Mouse (Mus musculus) limb, embryonic 11.5 days (tissue): ENCODE results near the gene Mfsd4b1. TPM values are rescaled to one million over a fixed set of nuclear protein-coding genes. Genes with fewer than 3 reads are reported as not detected.

Experiments used
- ATAC-seq: fragments of 200-750 bp; cut with Nextera tagmentation; 2 replicates; pipeline ENCODE4 v1.8.0; 2017; ENCODE audit warnings: low read depth; ENCODE audit not compliant: insufficient number of reproducible peaks, low FRiP score, low TSS enrichment
- DNase-seq: peaks from one replicate; pipeline ENCODE4 v3.0.0-alpha.2; 2015; ENCODE audit warnings: low spot score
- H3K27ac ChIP-seq: fragments of 300-500 bp; sonication (generic); replicated peaks from 2 replicates; pipeline ENCODE4 v1.5.1; 2014; ENCODE audit warnings: low read depth, mild to moderate bottlenecking, low read length
- H3K27me3 ChIP-seq: fragments of 300-500 bp; sonication (generic); 2 replicates; pipeline ENCODE4 v1.6.1; 2014; ENCODE audit warnings: mild to moderate bottlenecking, low read length, mixed read lengths; ENCODE audit not compliant: control insufficient read depth, insufficient read depth
- H3K36me3 ChIP-seq: fragments of 300-500 bp; sonication (generic); 2 replicates; pipeline ENCODE4 v1.6.1; 2014; ENCODE audit warnings: mild to moderate bottlenecking, low read length, moderate library complexity, mixed read lengths; ENCODE audit not compliant: control insufficient read depth, insufficient read depth
- H3K4me1 ChIP-seq: fragments of 300-500 bp; sonication (generic); 2 replicates; pipeline ENCODE4 v1.6.1; 2014; ENCODE audit warnings: low read length, mixed read lengths; ENCODE audit not compliant: control insufficient read depth, insufficient read depth
- H3K4me2 ChIP-seq: fragments of 300-500 bp; sonication (generic); 2 replicates; pipeline ENCODE4 v1.6.1; 2014; ENCODE audit warnings: low read depth, mild to moderate bottlenecking, moderate library complexity; ENCODE audit not compliant: severe bottlenecking
- H3K4me3 ChIP-seq: fragments of 300-500 bp; sonication (generic); 2 replicates; pipeline ENCODE4 v1.5.1; 2014; ENCODE audit warnings: low read depth, low read length
- H3K9ac ChIP-seq: fragments of 300-500 bp; sonication (generic); 2 replicates; pipeline ENCODE4 v1.6.1; 2014; ENCODE audit warnings: mild to moderate bottlenecking, low read length
- H3K9me3 ChIP-seq: fragments of 300-500 bp; sonication (generic); 2 replicates; pipeline ENCODE4 v1.6.1; 2016; ENCODE audit warnings: low read length; ENCODE audit not compliant: control insufficient read depth
- WGBS: fragments of 180-500 bp; shearing (Covaris S2); extraction: QIAGEN DNeasy Blood & Tissue Kit; methylation state at CpG from one replicate; pipeline ENCODE4 v1.1.7; 2014; 5-methylcytosine and 5-hydroxymethylcytosine counted together
- polyA plus RNA-seq: library from polyadenylated mRNA; unstranded; fragments of >200 nt; fragmentation: Nextera tagmentation; extraction: Ambion mirVana; gene quantifications from 2 replicates; pipeline ENCODE4 v1.2.1, GENCODE M21; 2014

The Mfsd4b1 gene
- polyA plus RNA-seq, 1 experiment from 2014 or later = 0.23 TPM

- 90% methylated on average over 4 of the region's 4 CpGs for WGBS
- DNase-seq (no peak), ATAC-seq (no peak)
- no peaks in the 10 kb centered on the region for H3K9me3 ChIP-seq
- no peaks in the 10 kb centered on the region for H3K36me3 ChIP-seq
- no peak overlapping the region for H3K4me2 ChIP-seq
- H3K4me3 ChIP-seq = no peak overlapping the region
- no peak overlapping the region for H3K9ac ChIP-seq
- H3K27ac ChIP-seq = no peak overlapping the region
- H3K4me1 ChIP-seq = peaks cover 9% of the 10 kb centered on the region
- H3K27me3 ChIP-seq = no peaks in the 10 kb centered on the region
Observed at GRCm38 (mm10) chr10:40007953-40008352, 17.1 kb downstream of the Mfsd4b1 start.

- WGBS = 78% methylated on average over 10 of the region's 10 CpGs
- Histone ChIP-seq H3K4me2 (no peak overlapping the region), H3K4me3 (no peak overlapping the region), H3K36me3 (no peaks in the 10 kb centered on the region), H3K4me1 (peaks cover 9% of the 10 kb centered on the region), H3K9ac (no peak overlapping the region), H3K27ac (no peak overlapping the region), H3K27me3 (no peaks in the 10 kb centered on the region), H3K9me3 (no peaks in the 10 kb centered on the region)
- DNase-seq = no peak
- no peak for ATAC-seq
Observed at GRCm38 (mm10) chr10:40006963-40007362, 18.1 kb downstream of the Mfsd4b1 start.

- H3K4me3 ChIP-seq = no peak overlapping the region
- DNase-seq = no peak
- no peak overlapping the region for H3K27ac ChIP-seq
- H3K36me3 ChIP-seq = no peaks in the 10 kb centered on the region
- H3K27me3 ChIP-seq = no peaks in the 10 kb centered on the region
- no peaks in the 10 kb centered on the region for H3K9me3 ChIP-seq
- H3K4me1 ChIP-seq = peaks cover 9% of the 10 kb centered on the region
- no peak overlapping the region for H3K4me2 ChIP-seq
- no peak overlapping the region for H3K9ac ChIP-seq
- 90% methylated on average over 2 of the region's 2 CpGs for WGBS
- no peak for ATAC-seq
Observed at GRCm38 (mm10) chr10:40000746-40001145, 24.3 kb downstream of the Mfsd4b1 start.

DNA sequence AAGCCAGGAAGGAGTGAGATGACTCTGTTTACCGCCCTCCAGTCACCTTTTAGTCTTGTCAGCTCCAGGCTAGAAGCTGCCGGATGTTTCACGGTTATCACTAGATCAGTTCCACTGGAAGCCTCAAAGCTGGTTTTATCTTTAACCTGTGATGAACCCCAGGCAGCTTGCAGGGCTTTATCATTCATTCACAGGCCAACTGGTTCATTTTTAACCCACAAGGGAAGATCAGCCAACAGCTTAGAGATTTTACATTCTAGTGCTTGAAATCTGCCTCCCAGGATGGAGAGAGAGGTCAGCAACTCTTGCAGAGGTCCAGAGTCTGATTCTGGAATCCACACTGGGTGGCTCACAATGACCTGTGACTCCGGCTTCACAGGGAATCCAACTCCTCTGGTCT is 33.9 kb downstream of the Mfsd4b1 start:
- no peak for ATAC-seq
- WGBS = 71% methylated on average over 4 of the region's 4 CpGs

DNA sequence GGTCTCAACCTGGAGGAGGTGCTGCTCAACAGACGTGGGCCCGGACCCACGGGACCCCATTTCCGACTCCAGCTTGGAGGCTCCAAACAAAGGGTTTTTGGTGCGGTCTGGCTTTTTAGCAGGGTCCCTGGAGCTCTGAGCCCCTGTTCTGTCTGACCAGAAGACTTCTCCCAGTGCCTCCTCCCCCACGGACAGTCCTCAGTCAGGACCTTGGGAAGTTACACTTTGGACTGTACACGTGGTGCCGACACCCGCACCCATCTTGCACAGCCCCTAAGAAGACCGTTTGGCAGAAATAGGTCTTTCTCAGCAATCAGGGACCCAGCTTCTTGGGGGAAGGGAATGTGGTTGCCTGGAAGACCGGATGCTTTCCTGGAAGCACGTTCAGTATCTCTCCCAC is 38.6 kb downstream of the Mfsd4b1 start, which contains the start of gene Mfsd4b5:
Mfsd4b5 (minus strand) TSS at position 181 of the 400 bp plus-strand sequence.
- ATAC-seq (no peak), DNase-seq (no peak)
- Histone ChIP-seq H3K4me2 (no peak within 1 kb of the TSS), H3K27me3 (no peaks in the 10 kb centered on the region), H3K27ac (no peak within 1 kb of the TSS), H3K4me1 (no peaks in the 10 kb centered on the region), H3K9me3 (no peaks in the 10 kb centered on the region), H3K36me3 (no peaks in the 10 kb centered on the region), H3K9ac (no peak within 1 kb of the TSS), H3K4me3 (no peak within 1 kb of the TSS)
- 91% methylated on average over 12 of the region's 12 CpGs for WGBS

More for the DNA sequence above, 33.9 kb downstream of the Mfsd4b1 start:
- H3K9ac ChIP-seq = no peak overlapping the region
- H3K27me3 ChIP-seq = no peaks in the 10 kb centered on the region
- H3K4me2 ChIP-seq = no peak overlapping the region
- H3K9me3 ChIP-seq = no peaks in the 10 kb centered on the region
- H3K27ac ChIP-seq = no peak overlapping the region
- no peak for DNase-seq
- H3K36me3 ChIP-seq = no peaks in the 10 kb centered on the region
- no peak overlapping the region for H3K4me3 ChIP-seq
- no peaks in the 10 kb centered on the region for H3K4me1 ChIP-seq

- ATAC-seq (no peak), DNase-seq (no peak)
- Histone ChIP-seq H3K36me3 (no peaks in the 10 kb centered on the region), H3K9ac (no peak overlapping the region), H3K4me1 (no peaks in the 10 kb centered on the region), H3K27ac (no peak overlapping the region), H3K9me3 (peaks cover 2% of the 10 kb centered on the region; the same call in 1 of the 2 replicates), H3K27me3 (no peaks in the 10 kb centered on the region), H3K4me2 (no peak overlapping the region), H3K4me3 (no peak overlapping the region)
- WGBS = 46% methylated on average over 5 of the region's 5 CpGs
Observed at GRCm38 (mm10) chr10:39982604-39983003, 42.5 kb downstream of the Mfsd4b1 start.

DNA sequence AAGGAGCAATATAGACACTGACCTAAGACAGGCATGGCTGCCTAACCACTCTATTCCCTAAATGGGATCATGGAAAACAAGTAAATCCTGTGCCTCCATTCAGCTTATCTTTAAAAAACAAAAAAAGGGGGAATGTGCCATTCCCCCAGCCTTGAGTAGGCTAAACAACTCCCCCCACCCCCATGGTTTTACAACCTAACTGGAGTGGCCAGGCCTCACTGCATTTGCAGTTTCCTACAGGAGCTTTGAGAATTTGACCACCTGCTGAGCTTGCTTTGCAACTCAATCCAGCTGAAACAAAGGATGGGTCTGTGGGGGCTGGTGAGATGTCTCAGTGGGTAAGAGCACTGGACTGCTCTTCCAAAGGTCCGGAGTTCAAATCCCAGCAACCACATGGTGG is 46.8 kb downstream of the Mfsd4b1 start:
- DNase-seq (no peak), ATAC-seq (no peak)
- 88% methylated on average over 1 of the region's 1 CpGs for WGBS
- Histone ChIP-seq H3K9ac (no peak overlapping the region), H3K36me3 (no peaks in the 10 kb centered on the region), H3K9me3 (peaks cover 2% of the 10 kb centered on the region; the same call in 1 of the 2 replicates), H3K27ac (no peak overlapping the region), H3K4me2 (no peak overlapping the region), H3K4me1 (no peaks in the 10 kb centered on the region), H3K27me3 (no peaks in the 10 kb centered on the region), H3K4me3 (no peak overlapping the region)

DNA sequence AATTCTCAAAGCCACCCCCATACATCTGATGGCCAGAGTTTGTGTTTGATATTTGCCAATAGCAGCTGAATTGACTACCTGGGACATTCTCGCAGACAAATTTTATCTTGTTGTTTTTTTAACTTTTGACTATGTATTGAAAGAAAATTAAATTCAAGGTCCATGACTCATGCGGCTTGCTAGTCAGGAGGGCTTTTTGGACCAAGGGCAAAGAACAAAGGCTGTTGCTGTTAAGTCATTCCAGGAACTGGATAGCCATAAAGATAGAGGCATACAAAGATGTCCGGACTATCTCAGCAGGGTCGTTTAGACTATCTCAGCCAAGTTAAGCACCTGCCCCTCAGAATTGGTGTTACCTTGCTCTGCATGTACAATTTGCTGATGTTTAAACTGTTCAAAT is 47.7 kb downstream of the Mfsd4b1 start:
- H3K4me1 ChIP-seq = no peaks in the 10 kb centered on the region
- no peaks in the 10 kb centered on the region for H3K36me3 ChIP-seq
- DNase-seq (no peak), ATAC-seq (no peak)
- H3K9ac ChIP-seq = no peak overlapping the region
- WGBS = 89% methylated on average over 4 of the region's 4 CpGs
- H3K27ac ChIP-seq = no peak overlapping the region
- H3K4me3 ChIP-seq = no peak overlapping the region
- H3K9me3 ChIP-seq = peaks cover 2% of the 10 kb centered on the region; the same call in 1 of the 2 replicates
- no peak overlapping the region for H3K4me2 ChIP-seq
- H3K27me3 ChIP-seq = no peaks in the 10 kb centered on the region

GRCm38 (mm10) chr10:39975771-39976170 is 49.3 kb downstream of the Mfsd4b1 start:
- Histone ChIP-seq H3K27ac (no peak overlapping the region), H3K4me1 (no peaks in the 10 kb centered on the region), H3K4me2 (no peak overlapping the region), H3K9me3 (peaks cover 2% of the 10 kb centered on the region; the same call in 1 of the 2 replicates), H3K27me3 (no peaks in the 10 kb centered on the region), H3K9ac (no peak overlapping the region), H3K4me3 (no peak overlapping the region), H3K36me3 (no peaks in the 10 kb centered on the region)
- WGBS = 35% methylated on average over 2 of the region's 2 CpGs
- no peak for DNase-seq
- ATAC-seq = no peak
